Mouse (Mus musculus) forebrain, embryonic 16.5 days (tissue): Measurements from ENCODE around the gene Armt1. TPM values are rescaled to one million over a fixed set of nuclear protein-coding genes. Genes with fewer than 3 reads are reported as not detected.
A peak's percentile ranks its signal among the peaks of the same experiment; 100 is the strongest.

Experiments
- ATAC-seq: fragments of 200-750 bp; cut with Nextera tagmentation; 2 replicates; pipeline ENCODE4 v1.8.0; 2017; ENCODE audit warnings: mild to moderate bottlenecking, moderate library complexity
- H3K27ac ChIP-seq: fragments of 300-500 bp; sonication (generic); 2 replicates; pipeline ENCODE4 v1.5.1; 2014; ENCODE audit warnings: low read length, control low read depth
- H3K27me3 ChIP-seq: fragments of 300-500 bp; sonication (generic); replicated peaks from 2 replicates; pipeline ENCODE4 v1.6.1; 2014; ENCODE audit warnings: low read length; ENCODE audit not compliant: control insufficient read depth, insufficient read depth
- H3K36me3 ChIP-seq: fragments of 300-500 bp; sonication (generic); 2 replicates; pipeline ENCODE4 v1.6.1; 2014; ENCODE audit not compliant: control insufficient read depth, insufficient read depth
- H3K4me1 ChIP-seq: fragments of 300-500 bp; sonication (generic); replicated peaks from 2 replicates; pipeline ENCODE4 v1.6.1; 2014; ENCODE audit warnings: low read length; ENCODE audit not compliant: control insufficient read depth, insufficient read depth
- H3K4me2 ChIP-seq: fragments of 300-500 bp; sonication (generic); 2 replicates; pipeline ENCODE4 v1.6.1; 2014; ENCODE audit warnings: mild to moderate bottlenecking, low read length, control low read depth
- H3K4me3 ChIP-seq: fragments of 300-500 bp; sonication (generic); replicated peaks from 2 replicates; pipeline ENCODE4 v1.5.1; 2014; ENCODE audit warnings: mild to moderate bottlenecking, low read length, control low read depth
- H3K9ac ChIP-seq: fragments of 300-500 bp; sonication (generic); replicated peaks from 2 replicates; pipeline ENCODE4 v1.6.1; 2014; ENCODE audit warnings: low read depth, low read length, control low read depth
- H3K9me3 ChIP-seq: fragments of 300-500 bp; sonication (generic); 2 replicates; pipeline ENCODE4 v1.6.1; 2016; ENCODE audit warnings: low read length; ENCODE audit not compliant: control insufficient read depth
- WGBS: fragments of 180-500 bp; shearing (Covaris S2); extraction: QIAGEN DNeasy Blood & Tissue Kit; methylation state at CpG from one replicate; pipeline ENCODE4 v1.1.7; 2014; 5-methylcytosine and 5-hydroxymethylcytosine counted together
- polyA plus RNA-seq: library from polyadenylated mRNA; unstranded; fragments of >200 nt; fragmentation: Nextera tagmentation; extraction: Ambion mirVana; gene quantifications from 2 replicates; pipeline ENCODE4 v1.2.1, GENCODE M21; 2015

Armt1 gene
- polyA plus RNA-seq, 1 experiment from 2014 or later: 12.8 TPM

DNA sequence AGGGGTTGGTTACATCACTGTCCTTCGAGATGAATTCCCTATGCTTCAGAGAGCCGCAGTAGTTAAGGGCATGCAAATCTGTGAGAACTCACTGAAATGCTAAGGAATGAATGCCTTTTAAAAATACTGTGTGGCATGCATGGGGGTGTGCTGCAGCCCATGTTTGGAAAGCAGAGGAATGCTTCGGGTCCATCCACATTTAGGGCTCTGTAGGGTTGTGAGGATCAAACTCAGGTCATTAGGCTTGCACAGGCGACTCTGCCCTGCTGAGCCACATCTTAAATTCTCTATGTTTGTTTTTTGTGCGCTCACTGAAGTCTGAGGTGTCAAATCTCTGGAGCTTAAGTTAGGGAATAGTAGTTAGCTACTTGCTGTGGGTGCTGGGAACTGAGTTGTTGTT lies 41.2 kb upstream of the Armt1 start:
- Histone ChIP-seq H3K9me3 (no peaks in the 10 kb centered on the region), H3K9ac (no peak overlapping the region), H3K36me3 (no peaks in the 10 kb centered on the region), H3K4me2 (no peak overlapping the region), H3K4me1 (peaks cover 33% of the 10 kb centered on the region), H3K4me3 (no peak overlapping the region), H3K27ac (no peak overlapping the region), H3K27me3 (no peaks in the 10 kb centered on the region)
- 70% methylated on average over 5 of the region's 5 CpGs for WGBS
- no peak for ATAC-seq

DNA sequence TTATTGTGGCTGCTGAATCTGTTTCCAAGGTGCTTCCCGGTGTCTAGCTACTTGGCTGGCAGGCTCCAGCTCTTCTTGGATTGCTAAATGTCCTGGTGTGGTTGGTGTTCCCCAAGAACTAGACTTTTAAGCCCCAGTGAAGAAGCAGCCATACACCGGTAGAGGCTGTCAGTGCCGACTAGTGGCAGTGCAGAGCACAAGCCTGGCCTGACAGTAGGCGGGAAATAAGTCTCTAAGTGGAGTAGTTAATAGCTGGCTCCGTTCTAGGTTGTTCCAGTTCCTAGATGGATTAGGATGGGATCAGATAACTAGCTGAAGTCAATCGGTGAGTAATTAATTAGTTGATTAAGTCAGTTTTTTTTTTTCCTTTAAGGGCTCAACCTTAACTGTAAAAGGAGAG lies 40.4 kb upstream of the Armt1 start:
- Histone ChIP-seq H3K27ac (no peak overlapping the region), H3K27me3 (no peaks in the 10 kb centered on the region), H3K36me3 (no peaks in the 10 kb centered on the region), H3K4me1 (peaks cover 33% of the 10 kb centered on the region), H3K4me2 (peak overlapping the region; percentile 5; the same call in 1 of the 2 replicates), H3K4me3 (no peak overlapping the region), H3K9me3 (no peaks in the 10 kb centered on the region), H3K9ac (no peak overlapping the region)
- ATAC-seq: no peak
- 49% methylated on average over 6 of the region's 6 CpGs for WGBS

- no peak overlapping the region for H3K27ac ChIP-seq
- WGBS: 94% methylated on average over 3 of the region's 3 CpGs
- H3K9ac ChIP-seq: no peak overlapping the region
- no peak overlapping the region for H3K4me2 ChIP-seq
- H3K4me1 ChIP-seq: peaks cover 18% of the 10 kb centered on the region
- H3K36me3 ChIP-seq: no peaks in the 10 kb centered on the region
- no peaks in the 10 kb centered on the region for H3K27me3 ChIP-seq
- ATAC-seq: no peak
- no peaks in the 10 kb centered on the region for H3K9me3 ChIP-seq
- H3K4me3 ChIP-seq: no peak overlapping the region
Observed at GRCm38 (mm10) chr10:4395321-4395720, 36.9 kb upstream of the Armt1 start.

- 81% methylated on average over 5 of the region's 5 CpGs for WGBS
- Histone ChIP-seq H3K27me3 (no peaks in the 10 kb centered on the region), H3K4me3 (no peak overlapping the region), H3K27ac (no peak overlapping the region), H3K4me2 (no peak overlapping the region), H3K36me3 (no peaks in the 10 kb centered on the region), H3K4me1 (peaks cover 3% of the 10 kb centered on the region; the same call in 1 of the 2 replicates), H3K9ac (no peak overlapping the region), H3K9me3 (no peaks in the 10 kb centered on the region)
- no peak for ATAC-seq
Observed at GRCm38 (mm10) chr10:4398058-4398457, 34.2 kb upstream of the Armt1 start.

GRCm38 (mm10) chr10:4404895-4405491 lies 27.3 kb upstream of the Armt1 start:
- Histone ChIP-seq H3K9ac (no peak overlapping the region), H3K4me1 (no peaks in the 10 kb centered on the region), H3K27me3 (no peaks in the 10 kb centered on the region), H3K4me3 (no peak overlapping the region), H3K27ac (no peak overlapping the region), H3K36me3 (peaks cover 7% of the 10 kb centered on the region), H3K4me2 (no peak overlapping the region), H3K9me3 (no peaks in the 10 kb centered on the region)
- 54% methylated on average over 5 of the region's 5 CpGs for WGBS
- ATAC-seq: peak; percentile 75

DNA sequence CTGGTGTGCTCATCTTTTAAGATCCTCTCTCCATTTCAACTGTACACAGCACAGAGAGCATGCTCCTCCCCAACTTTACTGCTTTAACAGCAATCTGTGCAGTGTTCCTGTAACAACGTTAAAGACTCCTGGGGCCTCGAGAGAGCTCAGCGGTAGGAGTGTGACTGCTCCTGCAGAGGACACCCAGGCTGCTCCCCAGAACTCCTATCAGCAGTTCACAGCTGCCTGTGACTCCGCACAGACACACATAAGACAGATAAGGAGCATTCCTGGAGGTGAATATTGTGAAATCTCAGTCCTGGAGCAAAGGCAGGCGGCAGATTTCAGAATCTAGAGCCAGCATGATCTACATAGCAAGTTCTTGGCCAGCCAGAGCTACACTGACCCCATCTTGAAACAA lies 26.8 kb upstream of the Armt1 start:
- no peak overlapping the region for H3K27ac ChIP-seq
- ATAC-seq: 0 out of 2 replicates have a peak, but pooled peaks have one; percentile 3
- no peaks in the 10 kb centered on the region for H3K9me3 ChIP-seq
- 89% methylated on average over 5 of the region's 5 CpGs for WGBS
- H3K9ac ChIP-seq: no peak overlapping the region
- H3K4me3 ChIP-seq: no peak overlapping the region
- H3K36me3 ChIP-seq: peaks cover 7% of the 10 kb centered on the region
- H3K27me3 ChIP-seq: no peaks in the 10 kb centered on the region
- H3K4me2 ChIP-seq: no peak overlapping the region
- H3K4me1 ChIP-seq: no peaks in the 10 kb centered on the region

- Histone ChIP-seq H3K4me2 (no peak overlapping the region), H3K36me3 (peaks cover 7% of the 10 kb centered on the region), H3K27me3 (no peaks in the 10 kb centered on the region), H3K9ac (no peak overlapping the region), H3K9me3 (no peaks in the 10 kb centered on the region), H3K4me3 (no peak overlapping the region), H3K27ac (no peak overlapping the region), H3K4me1 (no peaks in the 10 kb centered on the region)
- ATAC-seq: no peak
- WGBS: 92% methylated on average over 1 of the region's 1 CpGs
Observed at GRCm38 (mm10) chr10:4407191-4407590, 25.1 kb upstream of the Armt1 start.

- WGBS: 87% methylated on average over 8 of the region's 8 CpGs
- peaks cover 10% of the 10 kb centered on the region for H3K36me3 ChIP-seq
Observed at GRCm38 (mm10) chr10:4425245-4425644, 7.0 kb upstream of the Armt1 start.

DNA sequence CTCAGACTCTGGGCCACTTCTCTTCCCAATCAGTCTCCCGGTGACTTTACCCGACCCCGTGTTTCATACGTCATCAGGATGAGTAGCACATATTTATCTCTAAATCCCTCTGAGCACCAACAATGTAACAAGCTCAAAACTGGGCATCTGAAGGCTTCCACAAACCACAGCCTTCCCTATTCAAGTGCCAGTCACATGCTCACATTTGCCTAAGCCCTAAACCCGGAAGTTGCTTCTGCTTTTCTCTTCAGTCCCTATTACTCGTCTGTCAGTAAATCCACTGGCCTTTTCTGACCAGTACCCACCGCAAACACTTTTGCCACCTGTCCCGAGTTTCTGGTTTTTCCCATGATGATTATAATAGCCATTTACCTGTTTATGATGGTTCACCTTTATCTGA lies 1.9 kb upstream of the Armt1 start:
- 86% methylated on average over 8 of the region's 8 CpGs for whole genome bisulfite sequencing
- no peak overlapping the region for H3K4me3 ChIP-seq
- H3K36me3 ChIP-seq: peaks cover 4% of the 10 kb centered on the region; the same call in 1 of the 2 replicates
- no peak overlapping the region for H3K4me2 ChIP-seq
- H3K9me3 ChIP-seq: no peaks in the 10 kb centered on the region
- no peak overlapping the region for H3K9ac ChIP-seq
- no peak for ATAC-seq
- H3K4me1 ChIP-seq: peaks cover 18% of the 10 kb centered on the region
- H3K27ac ChIP-seq: no peak overlapping the region
- H3K27me3 ChIP-seq: no peaks in the 10 kb centered on the region

More at GRCm38 (mm10) chr10:4425245-4425644, 7.0 kb upstream of the Armt1 start:
- no peak overlapping the region for H3K4me3 ChIP-seq
- no peak overlapping the region for H3K27ac ChIP-seq
- no peaks in the 10 kb centered on the region for H3K4me1 ChIP-seq
- ATAC-seq: no peak
- H3K9ac ChIP-seq: no peak overlapping the region
- H3K4me2 ChIP-seq: no peak overlapping the region
- H3K27me3 ChIP-seq: no peaks in the 10 kb centered on the region
- H3K9me3 ChIP-seq: no peaks in the 10 kb centered on the region

DNA sequence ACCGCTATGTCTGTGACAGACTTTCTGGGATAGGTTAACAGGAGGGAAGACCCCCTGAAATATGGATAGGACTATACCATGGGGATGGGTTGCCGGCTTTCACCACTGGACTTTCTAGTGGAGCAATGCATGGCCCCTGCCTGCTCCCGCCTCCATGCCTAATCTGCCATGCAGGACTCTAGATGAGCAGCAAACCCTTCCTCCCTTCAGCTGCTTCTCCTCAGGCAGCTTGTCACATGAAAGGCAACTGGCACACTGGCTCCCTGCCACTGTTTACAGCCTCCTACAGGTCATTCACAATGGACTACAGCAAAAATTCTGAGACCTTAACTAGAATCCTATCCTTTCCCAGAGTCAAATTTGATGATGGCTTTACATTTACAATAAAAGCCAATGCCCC lies 1.4 kb upstream of the Armt1 start:
- H3K4me2 ChIP-seq: peak overlapping the region; percentile 80; the same call in 1 of the 2 replicates
- no peak overlapping the region for H3K4me3 ChIP-seq
- 91% methylated on average over 3 of the region's 3 CpGs for WGBS
- peaks cover 18% of the 10 kb centered on the region for H3K4me1 ChIP-seq
- H3K9me3 ChIP-seq: no peaks in the 10 kb centered on the region
- H3K9ac ChIP-seq: peak overlapping the region; percentile 1; the same call in 1 of the 2 replicates
- 0 out of 2 replicates have a peak, but pooled peaks cover 3% of the 10 kb centered on the region for H3K36me3 ChIP-seq
- ATAC-seq: no peak
- H3K27ac ChIP-seq: no peak overlapping the region
- H3K27me3 ChIP-seq: no peaks in the 10 kb centered on the region
